Mouse (Mus musculus) olfactory bulb, adult 2 months (tissue): ENCODE measurements at regions not wholly inside any gene's neighbourhood (a gene's known extent, or its start where the extent isn't known, plus 50 kb on each side); places are given as distances from the start of the nearest gene placed in this dataset.

Source experiments
- CTCF ChIP-seq: fragments of 200-500 bp; IDR thresholded peaks from 2 replicates; pipeline ENCODE4 v1.5.1; 2012; ENCODE audit warnings: low read depth, mild to moderate bottlenecking, low read length, moderate library complexity; ENCODE audit not compliant: insufficient read depth
- POLR2A ChIP-seq: fragments of 200-500 bp; IDR thresholded peaks from 2 replicates; pipeline ENCODE4 v1.6.1; 2012; ENCODE audit warnings: mild to moderate bottlenecking, low read depth, low read length, moderate library complexity; ENCODE audit not compliant: insufficient read depth

DNA sequence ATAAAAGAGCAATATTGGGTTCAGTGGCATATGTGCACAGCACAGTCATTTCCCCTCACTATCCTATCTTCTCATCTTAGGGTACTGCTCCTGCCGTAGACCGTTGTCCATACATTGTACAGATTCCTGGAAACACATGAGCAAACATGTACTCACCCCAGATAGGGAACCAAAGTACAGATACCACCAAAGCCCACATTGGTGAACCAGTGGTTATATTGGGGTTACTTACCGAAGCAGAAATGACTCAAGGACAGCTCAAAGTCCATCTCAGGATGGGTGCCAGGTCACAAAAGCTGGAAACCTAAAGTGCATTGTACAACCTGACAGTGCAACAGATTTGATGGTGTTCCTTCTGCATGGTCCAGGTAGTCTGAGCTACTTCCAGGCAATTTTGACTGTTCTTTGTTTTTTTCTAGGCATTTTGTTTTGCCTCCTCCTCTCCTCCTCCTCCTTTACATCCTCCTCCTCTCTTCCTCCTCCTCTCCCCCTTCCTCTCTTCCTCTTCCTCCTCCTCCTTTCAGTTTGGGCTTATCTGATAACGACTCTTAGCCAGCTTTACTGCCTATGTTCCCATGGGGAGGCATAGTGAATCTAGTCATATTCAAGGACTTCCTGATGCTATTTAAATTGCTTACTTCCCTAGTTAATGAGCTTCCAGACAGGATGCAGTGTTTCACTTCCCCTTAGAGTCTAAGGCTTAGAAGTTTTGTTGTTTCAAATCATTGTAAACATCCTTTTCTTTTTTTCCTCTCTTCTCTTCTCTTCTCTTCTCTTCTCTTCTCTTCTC is 65.1 kb upstream of the Tab2 start:
- TF ChIP-seq CTCF (no peak), POLR2A (no peak)
